Mouse (Mus musculus): Measurements from ENCODE around the gene Acot1. TPM values are rescaled to one million over a fixed set of nuclear protein-coding genes. Genes with fewer than 3 reads are reported as not detected.

Gene Acot1
- total and polyA plus RNA-seq, 2 experiments = 24.5 to 26.1 TPM

DNA sequence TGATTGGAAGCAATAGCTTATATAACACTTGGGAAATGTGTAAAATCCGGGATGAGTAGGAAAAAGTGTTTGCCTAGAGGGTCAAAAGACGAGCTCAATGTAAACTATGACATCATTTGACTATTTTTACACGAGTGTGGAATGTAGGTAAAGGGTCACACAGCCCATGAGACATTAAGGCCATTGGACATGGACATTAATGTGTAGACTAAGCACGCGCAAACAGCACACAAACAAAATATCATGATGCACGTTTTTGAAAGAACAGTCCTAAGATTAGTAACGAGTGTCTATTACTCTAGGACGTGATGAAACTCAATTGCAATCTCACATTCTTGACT is 22.1 kb upstream of the Acot1 start:
- Histone ChIP-seq H3K79me2 (ENCODE audit: control insufficient read depth, insufficient read depth, low read length) (no peaks in the 10 kb centered on the region), H3K4me1 (ENCODE audit: control insufficient read depth, insufficient read depth, low read length) (peaks cover 5% of the 10 kb centered on the region), H3K27me3 (ENCODE audit: control insufficient read depth, insufficient read depth, low read length) (no peaks in the 10 kb centered on the region), H3K36me3 (ENCODE audit: control insufficient read depth, insufficient read depth, low read length) (no peaks in the 10 kb centered on the region), H3K4me3 (ENCODE audit: insufficient read depth, low read depth, low read length) (peak overlapping the region; percentile 69), H3K9ac (ENCODE audit: low read depth, low read length) (peak overlapping the region; percentile 86; the same call in 1 of the 2 replicates), H3K27ac (replicated peaks; ENCODE audit: insufficient read depth, low read depth, low read length) (peak overlapping the region; percentile 58)
- WGBS = 2% methylated on average over 8 of the region's 8 CpGs
- peak; percentile 67 for DNase-seq (ENCODE audit: extremely low read depth, low read depth, low spot score)
- TF ChIP-seq CTCF (IDR thresholded peaks at IDR 0.05; ENCODE audit: low read depth, low read length) = no peak
- no peak for TF ChIP-seq POLR2A (IDR thresholded peaks at IDR 0.05; ENCODE audit: extremely low read depth, insufficient read depth, low read length)

GRCm38 (mm10) chr12:83987583-83988441 is 21.5 kb upstream of the Acot1 start, which contains the start of gene Acot2:
Acot2 (plus strand) TSS chr12:83987861.
- peak; percentile 80 for DNase-seq (ENCODE audit: extremely low read depth, low read depth, low spot score)

DNA sequence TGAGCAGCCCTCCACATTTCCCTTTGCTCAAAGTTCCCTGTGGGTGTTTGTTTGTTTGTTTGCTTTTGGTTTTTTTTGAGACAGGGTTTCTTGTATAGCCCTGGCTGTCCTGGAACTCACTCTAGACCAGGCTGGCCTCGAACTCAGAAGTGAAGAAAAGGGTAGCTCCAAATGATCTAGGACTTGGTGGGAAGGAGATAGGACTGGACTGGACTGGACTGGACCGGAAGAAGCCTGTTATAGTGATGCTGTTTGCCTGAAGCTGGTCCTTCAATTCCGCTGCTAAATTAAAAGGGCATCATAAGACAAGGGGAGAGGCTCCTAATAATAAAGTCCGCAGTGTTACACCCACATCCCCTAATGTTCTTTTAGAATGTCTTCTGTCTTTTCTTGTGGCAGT is 20.8 kb upstream of the Acot1 start:
- Histone ChIP-seq H3K27ac (replicated peaks; ENCODE audit: insufficient read depth, low read depth, low read length) (no peak overlapping the region), H3K9ac (ENCODE audit: low read depth, low read length) (peak overlapping the region; percentile 86), H3K36me3 (ENCODE audit: control insufficient read depth, insufficient read depth, low read length) (no peaks in the 10 kb centered on the region), H3K4me3 (ENCODE audit: insufficient read depth, low read depth, low read length) (peak overlapping the region; percentile 69), H3K79me2 (ENCODE audit: control insufficient read depth, insufficient read depth, low read length) (no peaks in the 10 kb centered on the region), H3K27me3 (ENCODE audit: control insufficient read depth, insufficient read depth, low read length) (no peaks in the 10 kb centered on the region), H3K4me1 (ENCODE audit: control insufficient read depth, insufficient read depth, low read length) (0 out of 2 replicates have a peak, but pooled peaks cover 2% of the 10 kb centered on the region)
- TF ChIP-seq POLR2A (IDR thresholded peaks at IDR 0.05; ENCODE audit: extremely low read depth, insufficient read depth, low read length) (no peak), CTCF (IDR thresholded peaks at IDR 0.05; ENCODE audit: low read depth, low read length) (no peak)
- 58% methylated on average over 4 of the region's 4 CpGs for WGBS
- peak; percentile 8 for DNase-seq (ENCODE audit: extremely low read depth, low read depth, low spot score)

More at GRCm38 (mm10) chr12:83987583-83988441, 21.5 kb upstream of the Acot1 start, which contains the start of gene Acot2:
- Histone ChIP-seq H3K4me3 (ENCODE audit: insufficient read depth, low read depth, low read length) (peak within 1 kb of the TSS; percentile 69), H3K36me3 (ENCODE audit: control insufficient read depth, insufficient read depth, low read length) (no peaks in the 10 kb centered on the region), H3K79me2 (ENCODE audit: control insufficient read depth, insufficient read depth, low read length) (no peaks in the 10 kb centered on the region), H3K9ac (ENCODE audit: low read depth, low read length) (peak within 1 kb of the TSS; percentile 86), H3K4me1 (ENCODE audit: control insufficient read depth, insufficient read depth, low read length) (0 out of 2 replicates have a peak, but pooled peaks cover 2% of the 10 kb centered on the region), H3K27ac (replicated peaks; ENCODE audit: insufficient read depth, low read depth, low read length) (peak within 1 kb of the TSS; percentile 58), H3K27me3 (ENCODE audit: control insufficient read depth, insufficient read depth, low read length) (no peaks in the 10 kb centered on the region)
- TF ChIP-seq POLR2A (IDR thresholded peaks at IDR 0.05; ENCODE audit: extremely low read depth, insufficient read depth, low read length) (0 out of 2 replicates have a peak, but pooled peaks have one; percentile 30), CTCF (IDR thresholded peaks at IDR 0.05; ENCODE audit: low read depth, low read length) (peak; percentile 75)
- WGBS = under 1% methylated on average over 79 of the region's 80 CpGs

DNA sequence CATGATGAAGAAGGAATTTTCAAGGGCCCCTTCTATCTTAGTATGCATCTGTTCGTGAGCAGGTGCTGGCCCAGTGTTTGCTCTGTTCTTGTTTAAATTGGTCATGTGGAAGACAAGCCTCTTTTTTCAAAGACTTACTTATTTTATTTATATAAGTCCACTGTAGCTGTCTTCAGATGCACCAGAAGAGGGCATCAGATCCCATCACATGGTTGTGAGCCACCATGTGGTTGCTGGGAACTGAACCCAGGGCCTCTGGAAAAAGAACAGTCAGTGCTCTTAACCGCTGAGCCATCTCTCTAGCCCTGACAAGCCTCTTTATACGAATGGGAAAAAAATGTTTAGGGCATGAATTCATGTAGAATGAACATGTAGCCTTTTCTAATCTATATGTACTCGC is 19.9 kb upstream of the Acot1 start:
- TF ChIP-seq POLR2A (IDR thresholded peaks at IDR 0.05; ENCODE audit: extremely low read depth, insufficient read depth, low read length) (no peak), CTCF (IDR thresholded peaks at IDR 0.05; ENCODE audit: low read depth, low read length) (no peak)
- H3K36me3 ChIP-seq (ENCODE audit: control insufficient read depth, insufficient read depth, low read length) = no peaks in the 10 kb centered on the region
- no peak overlapping the region for H3K27ac ChIP-seq (replicated peaks; ENCODE audit: insufficient read depth, low read depth, low read length)
- no peak overlapping the region for H3K9ac ChIP-seq (ENCODE audit: low read depth, low read length)
- 0 out of 2 replicates have a peak, but pooled peaks cover 2% of the 10 kb centered on the region for H3K4me1 ChIP-seq (ENCODE audit: control insufficient read depth, insufficient read depth, low read length)
- no peak overlapping the region for H3K4me3 ChIP-seq (ENCODE audit: insufficient read depth, low read depth, low read length)
- WGBS = over 99% methylated on average over 4 of the region's 4 CpGs
- no peaks in the 10 kb centered on the region for H3K79me2 ChIP-seq (ENCODE audit: control insufficient read depth, insufficient read depth, low read length)
- H3K27me3 ChIP-seq (ENCODE audit: control insufficient read depth, insufficient read depth, low read length) = no peaks in the 10 kb centered on the region
- DNase-seq (ENCODE audit: extremely low read depth, low read depth, low spot score) = no peak

- H3K9ac ChIP-seq (ENCODE audit: low read depth, low read length) = no peak overlapping the region
- WGBS = 67% methylated on average over 2 of the region's 2 CpGs
- no peaks in the 10 kb centered on the region for H3K27me3 ChIP-seq (ENCODE audit: control insufficient read depth, insufficient read depth, low read length)
- DNase-seq (ENCODE audit: extremely low read depth, low read depth, low spot score) = no peak
- TF ChIP-seq CTCF (IDR thresholded peaks at IDR 0.05; ENCODE audit: low read depth, low read length) = no peak
- no peak for TF ChIP-seq POLR2A (IDR thresholded peaks at IDR 0.05; ENCODE audit: extremely low read depth, insufficient read depth, low read length)
- H3K79me2 ChIP-seq (ENCODE audit: control insufficient read depth, insufficient read depth, low read length) = no peaks in the 10 kb centered on the region
- peaks cover 3% of the 10 kb centered on the region; the same call in 1 of the 2 replicates for H3K4me1 ChIP-seq (ENCODE audit: control insufficient read depth, insufficient read depth, low read length)
- H3K36me3 ChIP-seq (ENCODE audit: control insufficient read depth, insufficient read depth, low read length) = no peaks in the 10 kb centered on the region
- H3K27ac ChIP-seq (replicated peaks; ENCODE audit: insufficient read depth, low read depth, low read length) = no peak overlapping the region
- no peak overlapping the region for H3K4me3 ChIP-seq (ENCODE audit: insufficient read depth, low read depth, low read length)
These were observed 12.1 kb upstream of the Acot1 start for GRCm38 (mm10) chr12:83997221-83997620.

Data from liver, adult 2 months (tissue).